Mouse (Mus musculus) forebrain, embryonic 13.5 days (tissue): ENCODE measurements around the gene Abcb5. TPM values are rescaled to one million over a fixed set of nuclear protein-coding genes. Genes with fewer than 3 reads are reported as not detected.

Experiments
- ATAC-seq: fragments of 200-750 bp; cut with Nextera tagmentation; 2 replicates; pipeline ENCODE4 v1.8.0; 2017
- H3K27ac ChIP-seq: fragments of 300-500 bp; sonication (generic); 2 replicates; pipeline ENCODE4 v1.5.1; 2015; ENCODE audit warnings: inconsistent platforms, mild to moderate bottlenecking, moderate library complexity
- H3K27me3 ChIP-seq: fragments of 300-500 bp; sonication (generic); 2 replicates; pipeline ENCODE4 v1.6.1; 2015; ENCODE audit warnings: mild to moderate bottlenecking, inconsistent platforms
- H3K36me3 ChIP-seq: fragments of 300-500 bp; sonication (generic); 2 replicates; pipeline ENCODE4 v1.6.1; 2015; ENCODE audit warnings: mild to moderate bottlenecking, inconsistent platforms; ENCODE audit not compliant: poor library complexity, severe bottlenecking
- H3K4me1 ChIP-seq: fragments of 300-500 bp; sonication (generic); 2 replicates; pipeline ENCODE4 v1.6.1; 2015; ENCODE audit warnings: inconsistent platforms
- H3K4me2 ChIP-seq: fragments of 300-500 bp; sonication (generic); 2 replicates; pipeline ENCODE4 v1.6.1; 2015; ENCODE audit warnings: inconsistent platforms, mild to moderate bottlenecking, moderate library complexity
- H3K4me3 ChIP-seq: fragments of 300-500 bp; sonication (generic); 2 replicates; pipeline ENCODE4 v1.5.1; 2015; ENCODE audit warnings: mild to moderate bottlenecking, inconsistent platforms
- H3K9ac ChIP-seq: fragments of 300-500 bp; sonication (generic); 2 replicates; pipeline ENCODE4 v1.6.1; 2015; ENCODE audit warnings: mild to moderate bottlenecking, inconsistent platforms
- H3K9me3 ChIP-seq: fragments of 300-500 bp; sonication (generic); replicated peaks from 2 replicates; pipeline ENCODE4 v1.6.1; 2016; ENCODE audit warnings: inconsistent platforms
- WGBS: fragments of 180-500 bp; shearing (Covaris S2); methylation state at CpG from one replicate; pipeline ENCODE4 v1.1.7; 2015; 5-methylcytosine and 5-hydroxymethylcytosine counted together
- polyA plus RNA-seq: library from polyadenylated mRNA; unstranded; fragments of >200 nt; fragmentation: Nextera tagmentation; extraction: Ambion mirVana; gene quantifications from 2 replicates; pipeline ENCODE4 v1.2.1, GENCODE M21; 2015

Abcb5 gene
- polyA plus RNA-seq, 1 experiment from 2014 or later = not detected

DNA sequence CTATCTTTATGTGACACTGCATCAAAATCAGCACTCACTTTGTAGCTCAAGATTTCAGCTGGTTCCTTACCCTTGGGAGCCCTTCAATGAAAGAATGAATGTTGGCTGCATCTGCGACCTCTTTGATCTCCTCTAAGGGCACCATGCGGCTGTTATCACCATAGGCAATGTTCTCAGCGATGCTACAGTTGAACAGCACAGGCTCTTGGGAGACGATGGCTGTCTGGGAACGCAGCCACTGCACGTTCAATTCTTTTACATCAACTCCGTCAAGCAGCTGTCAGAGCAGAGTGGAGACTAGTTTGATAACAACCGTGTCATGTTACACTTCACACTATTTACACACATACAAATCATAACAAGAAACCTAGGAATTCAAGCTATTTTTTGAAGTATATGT, 93.5 kb downstream of the Abcb5 start:
- Histone ChIP-seq H3K9me3 (no peaks in the 10 kb centered on the region), H3K36me3 (no peaks in the 10 kb centered on the region), H3K4me1 (no peaks in the 10 kb centered on the region), H3K4me3 (no peak overlapping the region), H3K27me3 (no peaks in the 10 kb centered on the region), H3K9ac (no peak overlapping the region), H3K27ac (no peak overlapping the region), H3K4me2 (no peak overlapping the region)
- no peak for ATAC-seq
- WGBS = 84% methylated on average over 8 of the region's 8 CpGs

DNA sequence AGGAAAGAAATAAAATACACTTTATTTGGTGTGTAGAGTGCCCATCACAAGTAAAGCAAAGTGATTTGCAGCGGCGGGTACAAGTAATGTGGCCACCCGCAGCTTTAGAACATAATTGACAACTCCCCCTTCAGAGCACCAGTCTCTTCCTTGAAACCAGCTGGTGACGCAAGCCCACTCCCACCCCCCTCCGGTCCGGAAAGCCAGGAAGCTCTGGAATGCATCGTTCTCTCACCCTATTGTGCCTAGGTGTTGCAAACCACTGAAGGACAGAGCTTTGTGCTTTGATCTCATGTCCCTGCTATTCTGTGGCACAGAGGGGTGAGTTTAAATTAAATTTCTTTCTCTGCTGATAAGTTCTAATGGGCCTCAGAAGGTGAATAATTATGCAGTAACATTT, 110.1 kb downstream of the Abcb5 start:
- H3K27me3 ChIP-seq = peaks cover 39% of the 10 kb centered on the region
- H3K4me2 ChIP-seq = peak overlapping the region; percentile 15
- H3K36me3 ChIP-seq = no peaks in the 10 kb centered on the region
- WGBS = under 1% methylated on average over 7 of the region's 7 CpGs
- no peak overlapping the region for H3K4me3 ChIP-seq
- no peaks in the 10 kb centered on the region for H3K9me3 ChIP-seq
- peaks cover 31% of the 10 kb centered on the region for H3K4me1 ChIP-seq
- H3K27ac ChIP-seq = no peak overlapping the region
- H3K9ac ChIP-seq = no peak overlapping the region
- no peak for ATAC-seq

DNA sequence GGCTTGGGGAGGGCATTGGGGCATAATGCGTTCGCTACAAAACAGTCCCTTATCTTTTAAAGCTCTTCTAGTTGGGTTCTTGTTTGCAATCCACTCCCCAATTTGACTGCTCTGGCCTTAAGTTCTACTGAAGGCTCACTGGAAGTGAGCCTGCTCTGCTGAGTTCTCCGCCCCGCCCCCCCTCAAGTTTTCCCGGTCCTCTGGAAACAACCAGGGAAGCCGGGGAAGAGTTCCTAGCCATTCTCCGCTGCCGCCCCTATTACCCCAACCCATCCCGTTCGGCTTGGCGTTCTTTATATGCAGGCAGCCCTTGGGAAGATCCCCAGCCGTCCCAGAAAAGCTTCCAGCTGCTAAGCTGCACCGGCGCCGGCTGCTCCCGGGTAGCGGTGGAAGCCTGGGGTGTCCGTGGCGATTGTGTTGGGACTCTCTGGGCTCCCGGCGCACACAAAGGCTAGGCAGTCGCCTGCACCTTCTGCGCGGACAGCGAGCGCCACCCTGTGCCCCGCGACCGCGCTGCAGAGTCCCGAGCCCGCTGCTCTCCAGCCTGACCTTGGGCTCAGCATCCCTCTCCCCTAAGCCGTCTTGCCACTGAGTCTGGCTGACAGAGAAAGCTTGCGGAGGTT, 111.3 kb downstream of the Abcb5 start:
- Histone ChIP-seq H3K9ac (peak overlapping the region; percentile 72), H3K27me3 (peaks cover 42% of the 10 kb centered on the region), H3K4me3 (peak overlapping the region; percentile 49), H3K36me3 (no peaks in the 10 kb centered on the region), H3K9me3 (no peaks in the 10 kb centered on the region), H3K27ac (peak overlapping the region; percentile 83), H3K4me2 (peak overlapping the region; percentile 72), H3K4me1 (peaks cover 33% of the 10 kb centered on the region)
- under 1% methylated on average over 34 of the region's 34 CpGs for WGBS
- ATAC-seq = peak; percentile 99

DNA sequence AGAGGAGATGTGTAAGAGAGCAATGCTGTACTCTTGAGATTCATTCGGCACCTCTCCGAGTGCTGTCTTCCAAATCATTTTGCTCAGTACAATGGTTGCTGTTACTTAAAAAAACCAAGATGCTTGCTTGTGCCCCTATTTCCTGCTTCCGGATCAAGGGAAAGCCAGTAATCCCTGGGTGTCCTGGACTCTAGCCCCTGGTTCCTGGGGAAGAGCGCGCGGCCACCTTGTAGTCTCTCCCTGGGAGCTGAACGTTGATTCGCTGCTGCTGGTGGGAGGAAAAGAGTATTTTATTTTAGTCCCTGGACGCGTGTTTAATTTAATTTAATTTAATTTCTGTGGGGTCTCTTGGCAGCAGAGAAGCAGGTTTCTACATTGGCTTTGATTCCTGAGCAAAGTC, 111.8 kb downstream of the Abcb5 start:
- Histone ChIP-seq H3K4me2 (peak overlapping the region; percentile 72), H3K27ac (peak overlapping the region; percentile 83), H3K4me1 (peaks cover 38% of the 10 kb centered on the region), H3K27me3 (peaks cover 48% of the 10 kb centered on the region), H3K9me3 (no peaks in the 10 kb centered on the region), H3K4me3 (peak overlapping the region; percentile 49), H3K36me3 (no peaks in the 10 kb centered on the region), H3K9ac (peak overlapping the region; percentile 72)
- ATAC-seq = no peak
- 4% methylated on average over 10 of the region's 10 CpGs for WGBS

DNA sequence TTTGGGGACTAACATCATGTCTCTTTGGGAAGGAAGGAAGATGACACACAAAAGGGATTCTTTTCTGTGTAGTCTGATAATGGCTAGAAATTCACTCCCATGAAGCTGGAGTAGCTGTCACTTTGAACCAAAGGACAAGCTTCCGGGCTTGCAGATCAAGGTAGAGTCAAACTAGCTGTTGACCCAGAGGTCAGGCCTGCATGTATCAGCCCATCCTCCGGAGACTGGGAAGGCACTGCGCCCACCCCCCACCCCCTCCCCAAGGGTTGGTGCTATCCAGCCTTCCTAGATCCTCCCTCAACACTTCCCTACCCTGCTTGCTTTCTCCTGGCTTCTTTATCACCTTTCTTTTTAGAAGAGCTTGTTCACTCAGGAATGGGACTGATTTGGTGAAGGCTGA, 112.9 kb downstream of the Abcb5 start:
- 6% methylated on average over 3 of the region's 3 CpGs for WGBS
- Histone ChIP-seq H3K9ac (peak overlapping the region; percentile 50), H3K27ac (peak overlapping the region; percentile 31; the same call in 1 of the 2 replicates), H3K4me3 (peak overlapping the region; percentile 49), H3K9me3 (no peaks in the 10 kb centered on the region), H3K4me1 (peaks cover 47% of the 10 kb centered on the region), H3K27me3 (peaks cover 58% of the 10 kb centered on the region), H3K4me2 (peak overlapping the region; percentile 72), H3K36me3 (no peaks in the 10 kb centered on the region)
- ATAC-seq = no peak

DNA sequence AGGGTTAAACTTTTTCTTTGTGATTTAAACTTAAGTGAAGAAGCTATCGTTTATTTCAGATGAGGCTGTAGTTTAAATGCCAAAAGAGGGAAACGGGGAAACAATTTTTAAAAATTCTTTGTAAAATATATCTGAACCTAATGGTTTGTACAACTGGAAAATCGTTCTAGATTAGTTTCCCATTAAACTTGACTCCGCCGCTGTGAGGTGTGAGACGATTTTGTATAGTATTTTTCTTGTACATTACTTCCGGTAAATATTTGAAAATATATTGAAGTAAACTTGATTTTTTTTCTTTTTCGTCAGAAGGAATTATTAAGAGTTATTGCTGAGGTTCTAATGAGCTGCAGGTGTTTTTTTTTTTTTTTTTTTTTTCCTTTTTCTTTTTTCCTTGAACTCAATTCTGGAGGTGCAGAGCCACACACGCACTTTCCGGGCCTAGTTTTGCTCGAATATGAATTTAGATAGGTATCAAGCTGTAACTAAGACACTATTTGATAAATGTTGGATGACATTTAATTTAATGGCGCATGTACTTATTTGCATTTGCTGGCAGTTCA, 115.3 kb downstream of the Abcb5 start:
- Histone ChIP-seq H3K36me3 (no peaks in the 10 kb centered on the region), H3K27me3 (peaks cover 57% of the 10 kb centered on the region), H3K4me2 (peak overlapping the region; percentile 73), H3K4me1 (peaks cover 59% of the 10 kb centered on the region), H3K4me3 (peak overlapping the region; percentile 58), H3K9me3 (no peaks in the 10 kb centered on the region), H3K9ac (peak overlapping the region; percentile 57), H3K27ac (no peak overlapping the region)
- no peak for ATAC-seq
- WGBS = 15% methylated on average over 12 of the region's 12 CpGs

DNA sequence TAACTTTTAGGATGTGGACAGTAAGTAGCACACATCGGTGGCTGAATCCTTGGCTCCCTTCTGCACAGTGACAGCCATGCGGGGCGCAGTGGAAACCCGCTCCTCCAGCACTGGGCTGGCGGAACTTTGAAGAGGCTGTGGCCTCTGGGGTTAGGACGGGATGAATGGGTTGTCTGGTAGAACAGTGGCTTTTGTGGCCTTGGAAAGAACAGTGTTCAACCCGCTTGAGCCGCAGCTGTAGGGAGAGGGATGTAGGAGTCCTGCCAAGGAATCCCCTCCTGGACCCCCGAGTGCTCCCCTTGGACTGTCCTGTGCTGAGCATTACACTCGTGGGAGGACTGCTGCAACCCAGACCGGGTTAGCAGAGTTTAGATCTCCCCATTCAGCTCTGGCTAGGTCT, 116.2 kb downstream of the Abcb5 start:
- Histone ChIP-seq H3K27me3 (peaks cover 63% of the 10 kb centered on the region), H3K4me3 (peak overlapping the region; percentile 58), H3K27ac (peak overlapping the region; percentile 87; the same call in 1 of the 2 replicates), H3K9ac (peak overlapping the region; percentile 82), H3K4me2 (peak overlapping the region; percentile 73), H3K36me3 (no peaks in the 10 kb centered on the region), H3K4me1 (peaks cover 57% of the 10 kb centered on the region), H3K9me3 (no peaks in the 10 kb centered on the region)
- ATAC-seq = peak; percentile 9; the same call in 1 of the 2 replicates
- under 1% methylated on average over 11 of the region's 11 CpGs for WGBS

DNA sequence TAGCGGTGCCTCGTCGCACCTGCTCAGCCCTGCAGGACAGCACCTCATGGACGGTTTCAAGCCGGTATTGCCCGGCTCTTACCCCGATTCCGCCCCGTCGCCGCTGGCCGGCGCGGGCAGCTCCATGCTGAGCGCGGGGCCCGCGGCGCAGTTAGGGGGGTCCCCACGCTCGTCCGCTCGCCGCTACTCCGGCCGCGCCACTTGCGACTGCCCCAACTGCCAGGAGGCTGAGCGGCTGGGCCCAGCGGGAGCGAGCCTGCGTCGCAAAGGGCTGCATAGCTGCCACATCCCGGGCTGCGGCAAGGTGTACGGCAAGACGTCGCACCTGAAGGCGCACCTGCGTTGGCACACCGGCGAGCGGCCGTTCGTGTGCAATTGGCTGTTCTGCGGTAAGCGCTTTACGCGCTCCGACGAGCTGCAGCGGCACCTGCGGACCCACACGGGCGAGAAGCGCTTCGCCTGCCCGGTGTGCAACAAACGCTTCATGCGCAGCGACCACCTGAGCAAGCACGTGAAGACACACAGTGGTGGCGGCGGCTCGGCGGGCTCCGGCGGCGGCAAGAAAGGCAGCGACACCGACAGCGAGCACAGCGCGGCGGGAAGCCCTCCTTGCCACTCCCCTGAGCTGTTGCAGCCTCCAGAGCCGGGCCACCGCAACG, 116.9 kb downstream of the Abcb5 start:
- Histone ChIP-seq H3K4me2 (peak overlapping the region; percentile 73), H3K9ac (peak overlapping the region; percentile 82), H3K9me3 (no peaks in the 10 kb centered on the region), H3K4me1 (peaks cover 50% of the 10 kb centered on the region), H3K27ac (peak overlapping the region; percentile 87), H3K36me3 (no peaks in the 10 kb centered on the region), H3K4me3 (peak overlapping the region; percentile 58), H3K27me3 (peaks cover 69% of the 10 kb centered on the region)
- under 1% methylated on average over 77 of the region's 78 CpGs for WGBS
- ATAC-seq = peak; percentile 48

DNA sequence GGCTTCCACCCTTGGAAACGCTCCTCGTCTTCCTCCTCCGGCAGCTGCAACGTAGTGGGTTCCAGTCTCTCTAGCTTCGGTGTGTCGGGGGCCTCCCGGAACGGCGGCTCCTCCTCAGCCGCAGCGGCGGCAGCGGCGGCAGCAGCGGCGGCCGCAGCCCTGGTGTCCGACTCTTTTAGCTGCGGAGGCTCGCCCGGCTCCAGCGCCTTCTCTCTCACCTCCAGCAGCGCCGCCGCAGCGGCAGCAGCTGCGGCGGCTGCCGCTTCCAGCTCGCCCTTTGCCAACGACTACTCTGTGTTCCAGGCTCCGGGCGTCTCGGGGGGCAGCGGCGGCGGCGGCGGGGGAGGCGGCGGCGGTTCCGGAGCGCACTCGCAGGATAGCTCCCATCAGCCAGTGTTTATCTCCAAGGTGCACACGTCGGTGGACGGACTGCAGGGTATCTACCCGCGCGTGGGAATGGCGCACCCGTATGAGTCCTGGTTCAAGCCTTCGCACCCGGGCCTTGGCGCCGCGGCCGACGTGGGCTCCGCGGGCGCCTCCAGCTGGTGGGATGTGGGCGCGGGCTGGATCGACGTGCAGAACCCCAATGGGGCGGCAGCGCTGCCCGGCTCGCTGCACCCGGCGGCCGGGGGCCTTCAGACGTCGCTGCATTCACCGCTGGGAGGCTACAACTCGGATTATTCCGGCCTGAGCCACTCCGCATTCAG, 117.6 kb downstream of the Abcb5 start:
- Histone ChIP-seq H3K9ac (peak overlapping the region; percentile 82), H3K9me3 (no peaks in the 10 kb centered on the region), H3K4me1 (peaks cover 43% of the 10 kb centered on the region), H3K4me2 (peak overlapping the region; percentile 73), H3K36me3 (no peaks in the 10 kb centered on the region), H3K4me3 (peak overlapping the region; percentile 58), H3K27me3 (peaks cover 73% of the 10 kb centered on the region), H3K27ac (peak overlapping the region; percentile 87)
- WGBS = 0% methylated on average over 75 of the region's 80 CpGs
- ATAC-seq = peak; percentile 56

DNA sequence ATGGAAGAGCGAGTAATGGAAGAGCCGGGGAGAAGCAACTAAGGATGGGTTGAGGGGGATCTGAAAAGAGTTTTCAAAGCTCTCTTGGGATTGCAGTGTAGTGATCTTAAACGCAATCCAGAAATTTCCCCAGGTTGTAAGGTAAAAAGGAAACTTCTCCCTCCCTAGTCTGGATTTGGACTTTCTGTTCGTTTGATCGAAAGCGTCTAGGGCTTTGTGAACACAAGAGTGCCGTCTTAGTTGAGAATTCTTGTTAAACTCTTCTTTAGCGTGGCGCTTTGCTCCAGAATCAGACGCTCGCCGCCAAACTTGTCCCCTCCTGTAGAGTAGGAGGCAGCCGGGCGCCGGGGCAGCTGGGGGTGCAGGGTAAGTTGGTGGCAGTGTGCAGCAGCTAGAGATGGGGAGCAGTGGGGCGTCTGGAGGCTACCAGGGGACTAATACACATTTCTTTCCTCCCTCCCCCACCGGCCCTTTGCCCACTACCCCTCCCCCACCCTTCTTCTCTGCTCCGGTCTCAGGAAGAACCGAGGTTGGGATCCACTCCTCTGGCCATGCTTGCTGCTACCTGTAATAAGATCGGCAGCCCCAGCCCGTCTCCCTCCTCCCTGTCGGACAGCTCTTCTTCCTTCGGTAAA, 118.2 kb downstream of the Abcb5 start:
- H3K4me2 ChIP-seq = peak overlapping the region; percentile 73
- H3K27ac ChIP-seq = peak overlapping the region; percentile 87
- peaks cover 71% of the 10 kb centered on the region for H3K27me3 ChIP-seq
- no peaks in the 10 kb centered on the region for H3K9me3 ChIP-seq
- 1% methylated on average over 23 of the region's 23 CpGs for WGBS
- H3K9ac ChIP-seq = peak overlapping the region; percentile 82
- peaks cover 40% of the 10 kb centered on the region for H3K4me1 ChIP-seq
- no peaks in the 10 kb centered on the region for H3K36me3 ChIP-seq
- ATAC-seq = peak; percentile 37; the same call in 1 of the 2 replicates
- peak overlapping the region; percentile 58 for H3K4me3 ChIP-seq

DNA sequence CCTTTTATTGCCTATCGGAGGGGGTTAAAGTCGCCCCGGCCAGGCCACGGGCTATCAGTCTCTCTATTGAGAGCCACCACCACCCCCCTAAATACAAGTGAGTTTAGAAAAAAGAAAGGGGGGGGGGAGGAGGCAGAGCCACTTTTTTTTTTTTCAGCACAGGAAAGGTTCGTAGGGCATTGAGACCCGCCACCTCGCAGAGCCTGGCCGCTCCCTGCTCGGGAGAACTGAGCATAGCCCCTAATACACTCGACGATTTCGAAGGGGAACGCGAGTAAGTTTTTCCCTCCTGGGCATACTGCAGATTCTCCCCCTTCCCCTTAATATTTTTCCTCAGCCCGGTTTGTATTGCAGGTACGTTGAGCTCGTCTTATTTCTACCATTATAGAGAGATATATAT, 118.8 kb downstream of the Abcb5 start:
- no peak for ATAC-seq
- Histone ChIP-seq H3K9ac (peak overlapping the region; percentile 82), H3K36me3 (no peaks in the 10 kb centered on the region), H3K4me1 (peaks cover 45% of the 10 kb centered on the region), H3K27me3 (peaks cover 70% of the 10 kb centered on the region), H3K4me2 (peak overlapping the region; percentile 73), H3K4me3 (peak overlapping the region; percentile 58), H3K27ac (peak overlapping the region; percentile 87), H3K9me3 (no peaks in the 10 kb centered on the region)
- under 1% methylated on average over 17 of the region's 17 CpGs for WGBS
